Comparison of ENCODE assay signal across 12 mouse cellular contexts in the genomic region with DNA sequence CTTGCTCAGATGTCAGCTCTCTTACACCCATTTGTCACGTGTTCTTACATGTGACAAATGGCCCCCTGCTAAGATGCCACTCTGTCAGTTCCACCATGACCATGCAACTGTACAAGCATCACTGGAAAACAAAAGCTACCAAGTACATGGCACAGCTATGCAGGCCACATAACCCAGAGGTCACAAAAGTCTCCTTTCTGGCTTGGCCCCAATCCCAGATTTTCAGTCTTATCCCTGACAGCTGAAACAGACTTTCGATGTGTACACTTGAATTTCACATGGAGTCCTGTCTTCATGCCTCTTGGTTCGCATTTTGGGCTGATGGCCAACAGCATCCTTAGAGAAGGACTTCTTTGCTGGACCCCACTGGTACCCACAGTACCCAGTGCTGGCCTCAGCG.
"Had no signal": no experiment of that assay in that cellular context is flagged by ENCODE, and none has a peak within 500 bp of the region (broad histone marks: within the 10 kb centered on the region; RNA-seq: fewer than 3 reads in every experiment).

No protein-coding gene starts in this region.

- H3K4me3 ChIP-seq: limb, embryonic 15.5 days; liver, embryonic 12.5 days; midbrain, embryonic 10.5 days; neural tube, embryonic 13.5 days had no signal

- H3K4me2 ChIP-seq: limb, embryonic 15.5 days; liver, embryonic 12.5 days; lung, embryonic 14.5 days; neural tube, embryonic 13.5 days had no signal

- H3K4me1 ChIP-seq: limb, embryonic 15.5 days; liver, embryonic 12.5 days; midbrain, embryonic 10.5 days had no signal

- H3K27ac ChIP-seq: limb, embryonic 15.5 days; liver, embryonic 12.5 days; midbrain, embryonic 10.5 days; neural tube, embryonic 13.5 days had no signal

- H3K9ac ChIP-seq: limb, embryonic 15.5 days; liver, embryonic 12.5 days; lung, embryonic 14.5 days; neural tube, embryonic 13.5 days had no signal

- H3K27me3 ChIP-seq: limb, embryonic 15.5 days; liver, embryonic 12.5 days; neural tube, embryonic 13.5 days had no signal

- H3K9me3 ChIP-seq: limb, embryonic 15.5 days; liver, embryonic 12.5 days; midbrain, embryonic 10.5 days; neural tube, embryonic 13.5 days had no signal

- ATAC-seq: intestine, embryonic 16.5 days; liver, embryonic 12.5 days; midbrain, embryonic 16.5 days had no signal

- DNase-seq: layer of hippocampus, adult 9-11 months; layer of hippocampus, postnatal 36 days; lung, embryonic 14.5 days; lung, postnatal 10 days; lung, postnatal 4 days; right cerebral cortex, postnatal 25 days had no signal

- H3K36me3 ChIP-seq: limb, embryonic 15.5 days; liver, embryonic 12.5 days; neural tube, embryonic 13.5 days had no signal
